Mouse (Mus musculus): ENCODE measurements around the gene Bak1. TPM values are rescaled to one million over a fixed set of nuclear protein-coding genes. Genes with fewer than 3 reads are reported as not detected.

Gene Bak1
- 8.1 TPM in 2 replicates for polyA plus RNA-seq (2012)

GRCm38 (mm10) chr17:27028909-27029308 lies at the start of gene Bak1:
TSS of gene Bak1 (minus strand) at chr17:27029009.
- TF ChIP-seq GATA1 (IDR thresholded peaks at IDR 0.05; ENCODE audit: low read length) (no peak), TAL1 (IDR thresholded peaks at IDR 0.05; ENCODE audit: low read length) (no peak)
- H3K27me3 ChIP-seq (ENCODE audit: control insufficient read depth): no peaks in the 10 kb centered on the region
- H3K36me3 ChIP-seq (ENCODE audit: control insufficient read depth): peaks cover 15% of the 10 kb centered on the region
- H3K9me3 ChIP-seq (ENCODE audit: control insufficient read depth, low read length): no peaks in the 10 kb centered on the region; the same call in 1 of the 2 replicates
- peak within 1 kb of the TSS; percentile 71 for H3K4me3 ChIP-seq (replicated peaks)
- H3K4me1 ChIP-seq (ENCODE audit: control insufficient read depth): peaks cover 34% of the 10 kb centered on the region

- Histone ChIP-seq H3K27me3 (ENCODE audit: control insufficient read depth) (no peaks in the 10 kb centered on the region), H3K4me3 (replicated peaks) (no peak overlapping the region), H3K36me3 (ENCODE audit: control insufficient read depth) (no peaks in the 10 kb centered on the region), H3K4me1 (ENCODE audit: control insufficient read depth) (peaks cover 13% of the 10 kb centered on the region), H3K9me3 (ENCODE audit: control insufficient read depth, low read length) (peaks cover 9% of the 10 kb centered on the region)
- TF ChIP-seq GATA1 (IDR thresholded peaks at IDR 0.05; ENCODE audit: low read length): no peak
- TF ChIP-seq TAL1 (IDR thresholded peaks at IDR 0.05; ENCODE audit: low read length): no peak
Observed at GRCm38 (mm10) chr17:27078499-27078898, 49.7 kb upstream of the Bak1 start.

GRCm38 (mm10) chr17:27077920-27078319 lies 49.1 kb upstream of the Bak1 start:
- H3K36me3 ChIP-seq (ENCODE audit: control insufficient read depth): no peaks in the 10 kb centered on the region
- peaks cover 9% of the 10 kb centered on the region for H3K9me3 ChIP-seq (ENCODE audit: control insufficient read depth, low read length)
- H3K4me1 ChIP-seq (ENCODE audit: control insufficient read depth): peaks cover 12% of the 10 kb centered on the region
- no peak overlapping the region for H3K4me3 ChIP-seq (replicated peaks)
- H3K27me3 ChIP-seq (ENCODE audit: control insufficient read depth): no peaks in the 10 kb centered on the region
- TF ChIP-seq GATA1 (IDR thresholded peaks at IDR 0.05; ENCODE audit: low read length) (no peak), TAL1 (IDR thresholded peaks at IDR 0.05; ENCODE audit: low read length) (no peak)

- no peaks in the 10 kb centered on the region for H3K36me3 ChIP-seq (ENCODE audit: control insufficient read depth)
- peaks cover 12% of the 10 kb centered on the region for H3K4me1 ChIP-seq (ENCODE audit: control insufficient read depth)
- TF ChIP-seq TAL1 (IDR thresholded peaks at IDR 0.05; ENCODE audit: low read length) (no peak), GATA1 (IDR thresholded peaks at IDR 0.05; ENCODE audit: low read length) (no peak)
Observed at GRCm38 (mm10) chr17:27077133-27077532, 48.3 kb upstream of the Bak1 start.

DNA sequence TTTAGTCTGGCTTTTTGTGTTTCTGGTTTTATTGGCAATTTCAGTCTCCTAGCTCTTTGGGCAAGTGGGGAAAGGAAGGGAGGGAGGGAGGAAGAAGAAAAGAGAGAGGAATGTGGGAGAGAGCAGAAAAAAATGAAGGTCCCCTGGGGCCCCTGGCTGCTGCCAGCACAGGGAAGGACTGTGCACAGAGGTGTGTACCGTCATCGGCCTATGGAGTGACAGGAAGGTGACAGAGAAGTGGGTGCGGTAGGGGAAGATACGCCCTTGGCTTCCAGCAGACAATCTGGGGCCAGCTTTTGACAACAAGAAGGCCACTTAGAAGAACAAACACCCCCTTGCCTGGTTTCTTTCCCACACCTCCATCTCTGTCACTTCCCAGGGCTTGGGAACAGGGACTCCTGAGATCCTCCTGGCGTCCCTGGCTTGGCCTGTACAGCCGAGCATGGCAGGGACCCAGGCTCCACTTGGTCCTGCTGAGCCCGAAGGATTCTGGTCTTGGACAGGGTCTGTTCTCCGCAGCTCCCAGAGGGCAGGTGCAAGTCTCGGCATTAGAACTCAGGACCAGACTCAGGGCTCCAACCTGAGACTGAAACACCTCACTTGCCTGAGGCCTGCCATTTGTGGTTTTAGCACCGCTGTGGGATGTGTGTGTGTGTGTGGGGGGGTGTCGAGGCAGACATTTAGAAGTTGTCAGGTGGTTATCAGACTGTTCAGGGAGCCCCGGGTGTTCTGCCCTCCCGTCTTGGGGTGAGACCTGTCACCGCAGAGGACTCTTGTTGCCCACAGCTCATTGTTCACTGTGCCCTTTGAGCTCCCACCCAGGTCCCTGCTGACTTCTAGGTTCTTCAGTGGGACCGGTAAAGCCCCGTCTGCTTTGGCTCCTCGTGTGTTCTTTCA lies 46.3 kb upstream of the Bak1 start:
- H3K9me3 ChIP-seq (ENCODE audit: control insufficient read depth, low read length): peaks cover 9% of the 10 kb centered on the region
- peaks cover 12% of the 10 kb centered on the region for H3K4me1 ChIP-seq (ENCODE audit: control insufficient read depth)
- TF ChIP-seq GATA1 (IDR thresholded peaks at IDR 0.05; ENCODE audit: low read length): no peak
- TF ChIP-seq TAL1 (IDR thresholded peaks at IDR 0.05; ENCODE audit: low read length): no peak
- no peaks in the 10 kb centered on the region for H3K36me3 ChIP-seq (ENCODE audit: control insufficient read depth)
- no peaks in the 10 kb centered on the region for H3K27me3 ChIP-seq (ENCODE audit: control insufficient read depth)
- H3K4me3 ChIP-seq (replicated peaks): no peak overlapping the region

More at GRCm38 (mm10) chr17:27077133-27077532, 48.3 kb upstream of the Bak1 start:
- Histone ChIP-seq H3K27me3 (ENCODE audit: control insufficient read depth) (no peaks in the 10 kb centered on the region), H3K9me3 (ENCODE audit: control insufficient read depth, low read length) (peaks cover 9% of the 10 kb centered on the region), H3K4me3 (replicated peaks) (no peak overlapping the region)

GRCm38 (mm10) chr17:27074236-27074635 lies 45.4 kb upstream of the Bak1 start:
- no peaks in the 10 kb centered on the region for H3K27me3 ChIP-seq (ENCODE audit: control insufficient read depth)
- H3K36me3 ChIP-seq (ENCODE audit: control insufficient read depth): no peaks in the 10 kb centered on the region
- TF ChIP-seq GATA1 (IDR thresholded peaks at IDR 0.05; ENCODE audit: low read length) (no peak), TAL1 (IDR thresholded peaks at IDR 0.05; ENCODE audit: low read length) (no peak)
- H3K9me3 ChIP-seq (ENCODE audit: control insufficient read depth, low read length): peaks cover 9% of the 10 kb centered on the region
- H3K4me3 ChIP-seq (replicated peaks): no peak overlapping the region
- H3K4me1 ChIP-seq (ENCODE audit: control insufficient read depth): peaks cover 12% of the 10 kb centered on the region

DNA sequence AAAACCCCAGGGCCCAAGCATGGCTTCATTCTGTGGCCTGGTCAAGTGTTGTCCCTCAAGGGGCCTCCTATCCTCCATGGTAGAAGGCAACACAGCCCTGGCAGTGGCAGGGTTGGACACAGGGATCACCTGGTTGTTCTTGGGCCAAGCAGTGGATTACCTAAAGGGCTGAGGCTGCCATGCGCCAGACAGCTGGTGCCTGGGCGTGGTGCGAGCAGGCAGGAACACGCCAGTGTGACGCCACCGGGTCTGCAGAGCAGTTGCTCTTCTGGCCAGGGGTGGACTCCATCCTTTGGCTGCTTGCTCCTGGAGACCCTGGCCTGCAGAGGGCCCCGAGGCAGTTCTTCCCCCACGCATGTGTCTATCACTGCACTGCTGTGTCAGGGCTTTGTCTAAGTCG lies 45.0 kb upstream of the Bak1 start:
- Histone ChIP-seq H3K9me3 (ENCODE audit: control insufficient read depth, low read length) (peaks cover 9% of the 10 kb centered on the region), H3K4me1 (ENCODE audit: control insufficient read depth) (peaks cover 12% of the 10 kb centered on the region), H3K36me3 (ENCODE audit: control insufficient read depth) (no peaks in the 10 kb centered on the region), H3K27me3 (ENCODE audit: control insufficient read depth) (no peaks in the 10 kb centered on the region), H3K4me3 (replicated peaks) (no peak overlapping the region)
- no peak for TF ChIP-seq GATA1 (IDR thresholded peaks at IDR 0.05; ENCODE audit: low read length)
- TF ChIP-seq TAL1 (IDR thresholded peaks at IDR 0.05; ENCODE audit: low read length): no peak

- Histone ChIP-seq H3K9me3 (ENCODE audit: control insufficient read depth, low read length) (peaks cover 9% of the 10 kb centered on the region), H3K4me1 (ENCODE audit: control insufficient read depth) (peaks cover 12% of the 10 kb centered on the region), H3K27me3 (ENCODE audit: control insufficient read depth) (no peaks in the 10 kb centered on the region), H3K36me3 (ENCODE audit: control insufficient read depth) (no peaks in the 10 kb centered on the region), H3K4me3 (replicated peaks) (no peak overlapping the region)
- TF ChIP-seq TAL1 (IDR thresholded peaks at IDR 0.05; ENCODE audit: low read length) (no peak), GATA1 (IDR thresholded peaks at IDR 0.05; ENCODE audit: low read length) (no peak)
Observed at GRCm38 (mm10) chr17:27073126-27073525, 44.3 kb upstream of the Bak1 start.

DNA sequence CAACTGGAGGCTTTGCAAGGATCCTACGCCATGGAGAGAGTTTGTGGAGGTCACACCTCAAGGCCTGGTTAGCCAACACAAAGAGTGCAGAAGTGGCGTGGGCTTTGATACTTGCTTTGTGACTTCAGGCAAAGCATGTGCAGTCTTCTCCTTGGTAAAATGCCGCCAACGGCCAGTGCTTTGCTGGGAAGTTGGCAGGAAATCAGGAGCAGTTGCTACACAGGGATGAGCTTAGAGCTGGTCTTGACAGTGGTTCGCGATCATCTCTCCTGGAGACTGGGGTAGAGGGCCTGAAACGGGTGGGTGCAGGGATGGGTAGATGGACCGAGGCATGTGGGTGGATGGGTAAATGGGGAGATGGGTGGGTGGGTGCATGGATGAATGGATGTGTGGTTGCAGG lies 43.6 kb upstream of the Bak1 start:
- H3K27me3 ChIP-seq (ENCODE audit: control insufficient read depth): no peaks in the 10 kb centered on the region
- no peak overlapping the region for H3K4me3 ChIP-seq (replicated peaks)
- H3K36me3 ChIP-seq (ENCODE audit: control insufficient read depth): no peaks in the 10 kb centered on the region
- no peak for TF ChIP-seq TAL1 (IDR thresholded peaks at IDR 0.05; ENCODE audit: low read length)
- TF ChIP-seq GATA1 (IDR thresholded peaks at IDR 0.05; ENCODE audit: low read length): no peak
- peaks cover 4% of the 10 kb centered on the region for H3K9me3 ChIP-seq (ENCODE audit: control insufficient read depth, low read length)
- peaks cover 12% of the 10 kb centered on the region for H3K4me1 ChIP-seq (ENCODE audit: control insufficient read depth)
